24 mouse cellular contexts compared by ENCODE assay signal in the genomic region with DNA sequence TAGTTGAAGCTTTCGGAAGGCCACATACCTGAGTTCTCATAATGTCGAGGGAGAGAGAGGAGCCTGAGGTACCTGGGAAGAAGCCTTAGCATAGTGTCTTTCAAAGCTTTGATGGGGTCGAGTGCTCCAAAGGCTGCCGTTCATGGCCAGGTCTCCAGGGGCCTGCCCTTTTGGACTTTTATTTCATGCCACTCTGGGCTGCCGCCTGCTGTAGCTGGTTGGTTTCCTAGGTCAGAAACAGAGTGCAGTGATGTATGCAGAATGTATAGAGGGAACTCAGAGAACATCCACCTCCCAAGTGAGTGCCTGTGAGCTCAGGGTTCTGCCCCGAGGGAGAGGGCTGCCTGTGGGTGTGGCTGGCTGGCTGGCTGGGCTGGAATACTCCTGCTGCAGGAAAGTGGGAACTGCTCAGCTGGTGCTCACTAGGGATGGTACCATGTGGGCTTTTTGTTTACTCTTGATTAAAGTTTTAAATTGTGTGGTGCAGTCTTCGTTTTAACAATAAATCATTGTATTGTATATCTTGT. TPM values are rescaled to one million over a fixed set of nuclear protein-coding genes. Genes with fewer than 3 reads are reported as not detected.
DNase-seq lines count a peak whose midpoint lies in the region; ATAC-seq lines count a peak whose summit lies in the region.
"Had no signal": no experiment of that assay in that cellular context is flagged by ENCODE, and none has a peak within 500 bp of the region (broad histone marks: within the 10 kb centered on the region; RNA-seq: fewer than 3 reads in every experiment).

No protein-coding gene starts in this region.

- no peak overlapping the region for H3K4me3 ChIP-seq in kidney, embryonic 16.5 days (ENCODE audit: low read length)
- no peak overlapping the region for H3K4me3 ChIP-seq in midbrain, embryonic 11.5 days (ENCODE audit: low read depth, low read length)
- H3K4me3 ChIP-seq in midbrain, embryonic 15.5 days, result no peak overlapping the region
- H3K4me3 ChIP-seq: forebrain, embryonic 12.5 days; heart, embryonic 10.5 days; hindbrain, embryonic 13.5 days had no signal

- no peaks in the 10 kb centered on the region for H3K4me1 ChIP-seq in kidney, embryonic 16.5 days (ENCODE audit: insufficient read depth, low read length)
- H3K4me1 ChIP-seq in midbrain, embryonic 11.5 days (ENCODE audit: control insufficient read depth, insufficient read depth, low read length), result no peaks in the 10 kb centered on the region
- peaks cover under 1% of the 10 kb centered on the region; the same call in 1 of the 2 replicates for H3K4me1 ChIP-seq in midbrain, embryonic 15.5 days
- H3K4me1 ChIP-seq: forebrain, embryonic 12.5 days; heart, embryonic 10.5 days had no signal

- no peak overlapping the region for H3K9ac ChIP-seq in kidney, embryonic 16.5 days (replicated peaks; ENCODE audit: low read length)
- no peak overlapping the region for H3K9ac ChIP-seq in midbrain, embryonic 11.5 days (ENCODE audit: low read length)
- H3K9ac ChIP-seq in midbrain, embryonic 15.5 days, result no peak overlapping the region
- H3K9ac ChIP-seq: forebrain, embryonic 12.5 days; forebrain, postnatal 0 days; hindbrain, embryonic 13.5 days had no signal

- H3K4me2 ChIP-seq in kidney, embryonic 16.5 days (replicated peaks; ENCODE audit: low read depth, low read length), result no peak overlapping the region
- no peak overlapping the region for H3K4me2 ChIP-seq in midbrain, embryonic 11.5 days
- no peak overlapping the region for H3K4me2 ChIP-seq in midbrain, embryonic 15.5 days
- H3K4me2 ChIP-seq: forebrain, embryonic 12.5 days; hindbrain, embryonic 13.5 days had no signal

- peaks cover 25% of the 10 kb centered on the region for H3K36me3 ChIP-seq in kidney, embryonic 16.5 days (ENCODE audit: insufficient read depth, low read length)
- H3K36me3 ChIP-seq in midbrain, embryonic 11.5 days (ENCODE audit: control insufficient read depth, insufficient read depth, low read length), result peaks cover 18% of the 10 kb centered on the region
- H3K36me3 ChIP-seq in midbrain, embryonic 15.5 days (replicated peaks), result peaks cover 26% of the 10 kb centered on the region

- ATAC-seq in kidney, embryonic 16.5 days (ENCODE audit: low FRiP score, low TSS enrichment), result peak; percentile 82
- no peak for ATAC-seq in midbrain, embryonic 11.5 days (ENCODE audit: low FRiP score)
- no peak for ATAC-seq in midbrain, embryonic 15.5 days (replicated peaks)
- ATAC-seq: forebrain, postnatal 0 days; hindbrain, postnatal 0 days had no signal

- H3K9me3 ChIP-seq in kidney, embryonic 16.5 days (ENCODE audit: low read length), result no peaks in the 10 kb centered on the region
- no peaks in the 10 kb centered on the region for H3K9me3 ChIP-seq in midbrain, embryonic 11.5 days (ENCODE audit: control insufficient read depth, low read length)
- no peaks in the 10 kb centered on the region for H3K9me3 ChIP-seq in midbrain, embryonic 15.5 days
- H3K9me3 ChIP-seq: forebrain, embryonic 12.5 days; heart, embryonic 10.5 days; hindbrain, embryonic 13.5 days had no signal

- peak overlapping the region; percentile 35; the same call in 1 of the 2 replicates for H3K27ac ChIP-seq in kidney, embryonic 16.5 days (ENCODE audit: low read length)
- no peak overlapping the region for H3K27ac ChIP-seq in midbrain, embryonic 11.5 days (ENCODE audit: low read depth, low read length)
- H3K27ac ChIP-seq in midbrain, embryonic 15.5 days, result no peak overlapping the region
- H3K27ac ChIP-seq: forebrain, embryonic 12.5 days; heart, embryonic 10.5 days; hindbrain, embryonic 13.5 days; hindbrain, postnatal 0 days had no signal

- H3K27me3 ChIP-seq in kidney, embryonic 16.5 days (ENCODE audit: insufficient read depth, low read length), result no peaks in the 10 kb centered on the region
- no peaks in the 10 kb centered on the region for H3K27me3 ChIP-seq in midbrain, embryonic 11.5 days (ENCODE audit: control insufficient read depth, insufficient read depth, low read length)
- H3K27me3 ChIP-seq in midbrain, embryonic 15.5 days (replicated peaks), result no peaks in the 10 kb centered on the region
- H3K27me3 ChIP-seq: CH12.LX; forebrain, embryonic 12.5 days; hindbrain, embryonic 13.5 days had no signal

- WGBS in kidney, embryonic 16.5 days, result 57% methylated on average over 7 of the region's 7 CpGs
- 79% methylated on average over 7 of the region's 7 CpGs for WGBS in midbrain, embryonic 11.5 days
- WGBS in midbrain, embryonic 15.5 days, result 82% methylated on average over 7 of the region's 7 CpGs

- peak; percentile 74 for DNase-seq in heart, adult 11 months
- no peak for DNase-seq in heart, adult 8-10 months (ENCODE audit: low spot score)
- DNase-seq in kidney, adult 18-20 months, result no peak
- peak; percentile 35 for DNase-seq in midbrain, embryonic 11.5 days (ENCODE audit: low spot score, missing footprints)
- no peak for DNase-seq in gastrocnemius, adult 8-10 months (ENCODE audit: low spot score in 2 of 2)
- DNase-seq: adrenal gland, adult 8-10 months; adrenal gland, postnatal 36 days; cerebellum, adult 2 months; cerebellum, postnatal 10 days; forebrain, postnatal 0 days; gastrocnemius, postnatal 25 days; heart, postnatal 10 days; heart, postnatal 4 days had no signal

RNA-seq across cellular contexts. Expression of a gene that starts 7.1 kb away (rescaled TPM):
- total RNA-seq in heart, adult 8-10 months (2022), result 1 to 10 TPM; 3.5 to 6.1 (median 3.8) TPM
- 17.7 and 20.3 TPM in 2 replicates for polyA plus RNA-seq in kidney, embryonic 16.5 days (2015; fragmentation: Nextera tagmentation; extraction: Ambion mirVana)
- polyA plus RNA-seq in midbrain, embryonic 11.5 days (2014; fragmentation: Nextera tagmentation; extraction: Ambion mirVana), result 29.3 and 30.1 TPM in 2 replicates
- 29.8 and 33.3 TPM in 2 replicates for polyA plus RNA-seq in midbrain, embryonic 15.5 days (2015; fragmentation: Nextera tagmentation; extraction: Ambion mirVana)
- 1 to 10 TPM; 3.2 to 6.4 (median 4.6) TPM for total RNA-seq in gastrocnemius, adult 8-10 months (2022)

RNA-seq across cellular contexts. Expression of a gene that starts 54.7 kb away (rescaled TPM):
- not detected for total RNA-seq in heart, adult 8-10 months (2022)
- polyA plus RNA-seq in kidney, embryonic 16.5 days (2015; fragmentation: Nextera tagmentation; extraction: Ambion mirVana), result 0.05 and 0.10 TPM in 2 replicates
- polyA plus RNA-seq in midbrain, embryonic 11.5 days (2014; fragmentation: Nextera tagmentation; extraction: Ambion mirVana), result 0.11 TPM in 1 of 2 replicates, not detected in the other
- polyA plus RNA-seq in midbrain, embryonic 15.5 days (2015; fragmentation: Nextera tagmentation; extraction: Ambion mirVana), result 0.22 and 0.68 TPM in 2 replicates
- not detected for total RNA-seq in gastrocnemius, adult 8-10 months (2022)
- total RNA-seq: adrenal gland, adult 8-10 months; adrenal gland, postnatal 36 days; CH12.LX; gastrocnemius, adult 18-20 months; gastrocnemius, postnatal 25 days; granulocyte monocyte progenitor cell, adult 5-6 weeks; heart, postnatal 10 days; heart, postnatal 4 days had no signal
- polyA plus RNA-seq: embryonic facial prominence, embryonic 11.5 days; heart, embryonic 14.5 days had no signal

RNA-seq across cellular contexts. Expression of a gene that starts 55.8 kb away (rescaled TPM):
- total RNA-seq in heart, adult 8-10 months (2022), result under 1 TPM in 1 of 4 experiments, not detected in 3; 0.19 TPM
- 0.17 and 0.29 TPM in 2 replicates for polyA plus RNA-seq in kidney, embryonic 16.5 days (2015; fragmentation: Nextera tagmentation; extraction: Ambion mirVana)
- polyA plus RNA-seq in midbrain, embryonic 11.5 days (2014; fragmentation: Nextera tagmentation; extraction: Ambion mirVana), result 0.19 and 0.59 TPM in 2 replicates
- polyA plus RNA-seq in midbrain, embryonic 15.5 days (2015; fragmentation: Nextera tagmentation; extraction: Ambion mirVana), result 2.5 and 2.8 TPM in 2 replicates
- not detected for total RNA-seq in gastrocnemius, adult 8-10 months (2022)
- total RNA-seq: adrenal gland, adult 8-10 months; adrenal gland, postnatal 36 days; CH12.LX; gastrocnemius, adult 18-20 months; gastrocnemius, postnatal 25 days; granulocyte monocyte progenitor cell, adult 5-6 weeks; heart, postnatal 10 days had no signal

Comparison
In these comparisons a context has a peak if more than half of its experiments do, and no peak if none do; other contexts are left out.
1. DNase-seq: peak in heart, adult 11 months (single experiment) and midbrain, embryonic 11.5 days (single experiment); none in heart, adult 8-10 months (single experiment), kidney, adult 18-20 months (single experiment) and gastrocnemius, adult 8-10 months (0 of 2).